Mouse (Mus musculus): Measurements from ENCODE around the gene Myh3.

DNA sequence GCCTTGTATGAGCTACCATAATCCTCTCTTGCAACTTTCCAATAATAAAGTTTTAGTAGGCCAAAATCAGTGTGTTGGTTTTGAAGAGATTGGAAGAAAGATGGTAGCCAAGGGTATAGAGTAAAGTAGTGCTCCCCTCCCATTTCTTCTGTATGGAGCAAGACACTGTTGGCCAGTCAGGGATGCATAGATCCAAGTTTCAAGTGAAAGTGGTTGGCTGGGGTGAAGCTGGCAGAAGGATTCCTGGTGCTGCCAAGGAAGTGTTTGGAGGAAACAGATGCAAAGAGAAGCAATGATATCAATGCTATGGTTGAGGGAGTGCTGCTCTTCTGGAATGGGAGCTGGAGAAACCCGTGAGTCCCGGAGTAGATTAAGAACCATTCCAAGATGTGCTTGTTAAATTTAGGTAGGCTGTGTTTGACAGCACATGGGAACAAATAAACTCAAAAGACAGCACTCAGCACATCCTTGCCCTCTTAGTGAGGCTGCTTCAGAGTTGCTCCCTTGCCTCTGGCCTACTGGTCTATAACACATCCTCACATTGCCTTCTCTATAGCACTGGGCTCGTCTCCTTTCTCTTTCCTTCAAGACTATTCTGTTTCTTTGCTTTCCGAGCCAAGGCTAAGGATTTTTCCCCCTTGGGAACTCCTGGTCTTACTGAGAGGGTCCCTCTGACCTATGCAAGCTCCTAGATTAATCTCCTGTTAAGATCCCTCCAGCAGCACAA lies 70.3 kb downstream of the Myh3 start:
- TF ChIP-seq GATA1 (IDR thresholded peaks at IDR 0.05; ENCODE audit: borderline replicate concordance, low read length): no peak
- no peak for TF ChIP-seq FLI1 (IDR thresholded peaks at IDR 0.05; ENCODE audit: low read length)

Data from megakaryocyte, embryonic 14.5 days (primary cell).